Mouse (Mus musculus): Measurements from ENCODE around the gene Dcaf17.

Dcaf17 gene

DNA sequence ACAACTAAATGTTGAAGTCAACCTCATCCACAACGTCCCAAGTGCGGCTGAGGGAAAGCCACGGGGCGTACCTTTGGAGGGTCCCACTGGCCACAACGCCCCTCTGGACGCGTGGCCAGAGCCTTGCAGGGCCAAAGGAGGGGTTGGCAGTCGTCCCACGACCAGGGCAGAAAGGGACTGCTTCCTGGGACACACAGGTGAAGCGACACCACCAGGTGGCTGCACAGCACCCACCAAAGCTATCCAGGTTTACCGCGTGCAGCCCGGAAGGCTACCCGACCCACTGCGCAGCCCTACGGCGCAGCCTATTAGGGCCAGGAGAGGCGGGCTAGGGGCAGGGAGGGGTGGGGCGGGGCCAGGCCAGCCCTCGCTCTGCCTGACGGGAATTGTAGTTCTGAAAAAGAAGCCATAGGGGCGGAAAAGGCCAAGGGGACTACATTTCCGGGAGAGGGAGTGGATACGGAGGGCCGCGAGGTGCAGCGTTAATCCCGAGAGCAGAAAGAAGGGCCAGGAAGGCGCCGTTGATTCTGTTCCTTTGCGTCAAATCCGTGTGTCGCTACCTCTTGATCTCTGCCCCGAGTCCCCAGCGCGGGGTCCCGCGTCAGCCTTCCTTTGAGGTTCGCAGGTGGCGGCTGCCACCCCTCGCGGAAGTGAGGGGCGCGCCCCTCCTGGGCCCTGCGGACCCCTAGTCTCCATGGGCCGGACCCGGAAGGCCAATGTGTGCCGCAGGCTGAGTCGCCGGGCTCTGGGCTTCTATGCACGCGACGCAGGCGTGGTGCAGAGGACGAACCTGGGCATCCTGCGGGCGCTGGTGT, at the start of gene Dcaf17, which contains the start of gene Mettl8:
Gene Dcaf17, plus strand, starts transcription at position 29 of the 815 bp plus-strand sequence.
Gene Mettl8, minus strand, starts transcription at position 284 of the 815 bp plus-strand sequence.
- DNase-seq (ENCODE audit: low spot score in 2 of 2) = peak; percentile 66 to 86

DNA sequence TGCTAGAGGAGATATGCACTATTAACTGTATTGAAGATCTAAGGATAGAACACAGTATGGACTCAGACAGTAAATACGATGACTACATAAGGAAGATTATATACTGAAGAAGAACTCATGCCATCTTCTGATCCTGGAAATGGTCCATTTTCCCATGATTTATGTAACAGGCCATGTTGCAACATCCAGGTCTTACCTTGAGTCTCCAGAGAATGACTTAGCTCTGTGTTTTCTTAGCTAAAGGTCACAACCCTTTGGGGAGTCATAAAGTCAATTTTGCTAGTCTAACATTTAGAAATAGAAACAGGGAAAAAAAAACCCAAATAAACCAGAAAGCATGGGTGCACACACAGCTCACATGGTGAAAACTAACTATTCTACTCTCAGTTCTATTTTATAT, 43.3 kb upstream of the Dcaf17 start:
- no peak for DNase-seq (ENCODE audit: low spot score in 2 of 2)

DNA sequence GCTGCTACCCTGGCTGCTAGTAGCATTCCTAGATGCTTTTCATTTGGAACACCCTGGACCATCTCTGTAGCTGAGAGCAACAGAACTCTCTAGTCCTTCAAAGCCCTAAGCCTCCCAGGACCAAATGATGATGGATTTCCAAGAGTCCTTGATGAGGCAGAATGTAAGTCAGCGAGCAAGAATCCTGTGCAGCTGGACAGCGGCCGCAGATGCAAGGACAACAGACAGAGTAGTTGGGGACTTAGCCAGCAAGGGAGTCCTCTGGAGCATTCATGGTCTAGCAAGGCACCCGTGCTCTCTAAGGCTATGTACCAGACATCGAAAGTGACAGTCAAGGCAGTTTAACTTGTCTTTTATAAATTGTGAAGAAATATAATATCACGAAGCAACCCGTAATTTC, 41.6 kb upstream of the Dcaf17 start:
- no peak for DNase-seq (ENCODE audit: low spot score in 2 of 2)

DNA sequence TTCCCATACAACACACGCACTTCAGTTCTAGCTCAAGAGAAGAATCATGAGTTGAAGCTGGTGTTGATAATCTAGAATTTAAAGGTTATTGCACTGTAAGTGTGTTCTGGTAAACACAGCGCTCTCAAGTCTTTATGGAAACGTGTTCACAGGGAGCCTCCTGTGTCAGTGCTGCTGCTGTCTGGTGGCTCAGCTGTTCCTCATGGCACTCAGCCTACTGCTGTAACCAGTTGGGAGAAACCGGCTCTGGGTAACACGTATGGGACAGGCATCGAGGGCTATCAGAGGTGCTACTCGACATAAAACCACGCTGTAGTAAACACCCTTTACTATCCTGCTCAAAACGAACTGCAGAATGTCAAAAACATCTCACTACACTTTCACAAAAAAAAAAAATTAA, 35.9 kb upstream of the Dcaf17 start:
- peak in 1 of 2 experiments; percentile 40 for DNase-seq (ENCODE audit: low spot score in 2 of 2)

DNA sequence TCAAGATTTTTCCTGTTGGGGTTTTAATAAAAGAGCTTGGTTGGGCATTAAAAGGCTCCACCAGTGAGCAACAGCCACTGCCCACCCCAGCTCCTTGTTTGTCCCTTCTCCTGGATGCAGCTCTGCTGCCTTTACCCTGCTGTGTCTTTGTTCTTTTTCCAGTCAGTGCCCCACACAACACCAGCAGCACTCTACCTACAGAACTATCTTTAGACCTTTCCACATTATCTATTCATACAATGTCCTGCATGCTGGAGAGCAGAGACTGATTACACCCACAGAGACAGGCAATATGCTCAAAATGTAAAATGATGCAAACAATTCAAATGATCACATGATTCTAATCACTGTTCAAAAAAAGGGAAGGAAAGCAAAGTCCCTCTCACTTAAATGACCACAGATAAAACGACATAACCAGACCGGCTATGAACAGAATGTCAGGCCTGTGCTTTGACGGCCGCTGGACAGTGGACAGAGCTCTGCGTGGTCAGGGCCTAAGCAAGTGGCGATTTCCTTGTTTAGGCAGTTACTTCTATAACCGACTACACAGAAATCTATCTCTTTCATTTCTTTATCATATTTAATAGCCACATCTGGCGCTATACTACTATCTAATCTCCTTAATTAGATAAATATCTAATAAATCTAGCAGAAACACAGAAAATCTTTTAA, 35.3 kb upstream of the Dcaf17 start:
- DNase-seq (ENCODE audit: low spot score in 2 of 2) = no peak

DNA sequence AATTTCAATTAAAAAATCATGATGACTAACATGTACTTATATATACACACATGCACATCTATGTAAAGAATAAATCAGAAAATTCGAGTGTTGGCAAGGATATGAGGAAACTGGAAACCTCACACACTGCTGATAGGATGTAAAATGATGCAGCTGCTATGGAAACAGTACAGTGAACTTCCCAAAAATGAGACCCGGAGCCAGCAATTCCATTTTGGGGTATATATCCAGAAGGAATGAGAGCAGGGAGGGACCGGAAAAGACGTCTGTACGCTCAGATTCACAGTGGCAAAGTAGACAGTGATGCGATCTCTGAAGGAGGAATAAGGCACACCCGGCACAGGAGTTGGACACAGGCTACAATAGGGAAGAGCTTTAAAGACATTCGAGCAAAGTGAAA, 34.5 kb upstream of the Dcaf17 start:
- DNase-seq (ENCODE audit: low spot score in 2 of 2) = no peak

DNA sequence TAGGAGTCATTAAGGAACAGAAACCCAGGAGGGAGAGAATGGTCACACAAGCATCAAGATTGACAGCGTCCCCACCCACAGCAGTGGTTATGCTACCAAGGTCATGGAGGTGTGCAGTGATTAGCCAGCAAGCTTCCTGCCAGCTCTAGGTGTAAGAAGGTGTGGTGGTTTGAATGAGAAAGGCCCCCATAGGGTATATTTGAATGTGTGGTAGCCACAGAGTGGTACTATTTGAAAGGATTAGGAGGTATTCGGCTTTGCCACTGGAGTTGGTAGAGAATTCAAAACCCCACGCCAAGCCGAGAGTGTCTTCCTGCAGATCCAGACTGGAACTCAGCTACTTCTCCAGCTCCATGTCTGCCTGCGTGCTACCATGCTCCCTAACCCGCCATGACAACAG, 32.1 kb upstream of the Dcaf17 start:
- DNase-seq (ENCODE audit: low spot score in 2 of 2) = no peak

DNA sequence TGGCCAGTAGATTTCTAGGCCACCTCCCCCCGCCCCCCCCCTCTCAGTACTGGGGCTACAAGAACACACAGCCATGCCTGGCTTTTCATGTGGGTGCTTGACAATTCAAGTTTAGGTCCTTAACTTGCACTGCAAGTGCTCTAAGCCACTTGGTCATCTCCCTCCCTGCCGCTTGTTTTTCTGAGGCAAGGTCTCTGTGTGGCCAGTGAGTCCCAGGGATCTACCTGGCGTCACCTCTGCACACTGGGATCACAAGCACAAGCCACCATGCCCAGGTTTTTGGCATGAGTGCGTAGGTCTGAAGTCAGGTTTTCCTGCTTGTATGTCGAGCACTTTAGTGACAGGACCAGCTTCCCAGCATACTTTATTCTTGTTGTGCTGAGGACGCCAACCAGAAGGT, 31.1 kb upstream of the Dcaf17 start:
- DNase-seq (ENCODE audit: low spot score in 2 of 2) = no peak

DNA sequence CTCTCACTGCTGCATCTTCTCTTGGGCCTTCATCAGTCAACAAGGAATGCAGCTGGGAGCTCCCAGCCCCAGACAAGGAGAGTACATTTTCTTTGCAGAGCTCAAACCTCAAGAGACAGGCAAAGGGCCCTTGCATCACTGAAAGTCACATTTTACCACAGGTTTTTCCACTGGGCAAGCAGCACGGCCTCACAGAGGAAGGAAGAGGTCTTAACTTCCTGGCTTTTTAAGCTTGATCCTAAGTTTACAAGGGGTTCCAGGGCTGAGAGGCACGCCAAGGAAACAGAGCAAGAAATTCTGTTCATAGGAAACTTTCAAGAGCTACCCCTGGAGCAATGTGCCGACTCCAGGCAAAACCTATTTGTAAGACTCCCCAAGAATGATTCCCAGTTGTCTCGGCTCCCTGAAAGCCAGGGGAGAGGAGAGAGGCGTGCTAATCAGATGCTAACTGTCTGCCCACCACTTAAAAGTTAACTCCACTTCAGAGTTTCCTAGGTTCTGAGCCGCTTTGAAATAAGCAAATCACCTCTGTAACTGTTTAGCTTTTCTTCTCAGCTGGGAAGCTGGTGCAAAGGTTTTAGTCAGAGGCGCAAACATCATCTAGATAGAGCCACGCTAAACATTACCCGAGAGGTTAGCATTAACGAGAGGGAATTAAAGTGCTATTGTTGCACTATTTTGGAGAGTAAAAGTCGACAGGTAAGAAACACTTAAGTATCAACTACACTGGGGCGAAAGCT, 29.4 kb upstream of the Dcaf17 start:
- no peak for DNase-seq (ENCODE audit: low spot score in 2 of 2)

DNA sequence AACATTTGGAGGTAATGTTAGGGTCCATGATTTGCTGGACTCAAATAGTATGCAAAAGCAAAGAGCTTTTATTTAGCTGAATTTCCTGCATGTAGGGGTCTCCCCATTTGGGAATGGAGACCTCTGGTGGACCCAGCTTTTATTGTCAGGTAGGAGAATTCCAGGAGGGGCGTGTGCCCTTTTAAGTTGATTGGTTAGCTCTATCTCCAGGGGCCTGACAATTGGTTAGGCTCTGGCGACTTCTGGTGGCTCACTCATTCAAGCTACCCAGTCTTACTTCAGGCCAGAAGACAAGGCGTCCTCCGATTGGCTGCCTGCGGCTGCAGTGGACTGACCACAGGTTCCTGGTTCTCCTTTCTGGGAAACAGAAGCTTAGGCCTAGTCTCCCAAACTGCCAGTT, 28.3 kb upstream of the Dcaf17 start:
- DNase-seq (ENCODE audit: low spot score in 2 of 2) = no peak

DNA sequence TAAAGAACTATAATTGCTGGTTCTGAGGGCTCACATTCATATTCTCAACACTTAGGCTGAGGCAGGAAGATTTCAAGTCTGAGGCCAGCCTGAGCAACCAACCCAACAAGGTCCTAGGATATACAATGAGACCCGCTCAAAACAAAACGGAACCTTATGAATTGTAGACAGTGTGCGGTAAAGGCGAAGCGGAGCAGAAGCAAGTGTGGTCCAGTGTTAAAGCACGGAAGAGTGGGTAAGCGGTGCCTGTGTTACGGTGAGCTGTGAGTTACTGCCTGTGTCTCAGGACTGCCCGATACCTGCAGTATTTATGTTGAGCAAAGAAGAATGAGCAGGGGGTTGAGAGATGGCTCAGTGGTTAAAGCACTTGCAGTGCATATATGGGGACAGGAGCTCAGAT, 27.5 kb upstream of the Dcaf17 start:
- no peak for DNase-seq (ENCODE audit: low spot score in 2 of 2)

DNA sequence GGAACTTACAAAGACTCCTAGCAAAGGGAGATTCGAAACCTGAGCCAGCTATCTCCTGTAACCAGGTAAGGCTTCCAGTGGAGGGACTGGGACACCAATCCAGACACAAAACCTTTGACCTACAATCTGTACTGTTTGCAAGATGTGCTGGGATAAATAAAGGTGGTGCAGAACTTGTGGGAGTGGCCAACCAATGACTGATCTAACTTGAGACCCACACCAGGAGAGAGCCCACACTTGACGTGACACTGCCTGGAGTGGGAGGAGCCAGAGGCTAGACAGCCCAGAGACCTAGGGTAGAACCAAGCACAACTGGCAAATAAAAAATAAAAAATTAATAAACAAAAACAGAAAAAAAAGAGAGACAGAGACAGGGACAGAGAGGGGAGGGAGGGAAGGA, 24.5 kb upstream of the Dcaf17 start:
- no peak for DNase-seq (ENCODE audit: low spot score in 2 of 2)

DNA sequence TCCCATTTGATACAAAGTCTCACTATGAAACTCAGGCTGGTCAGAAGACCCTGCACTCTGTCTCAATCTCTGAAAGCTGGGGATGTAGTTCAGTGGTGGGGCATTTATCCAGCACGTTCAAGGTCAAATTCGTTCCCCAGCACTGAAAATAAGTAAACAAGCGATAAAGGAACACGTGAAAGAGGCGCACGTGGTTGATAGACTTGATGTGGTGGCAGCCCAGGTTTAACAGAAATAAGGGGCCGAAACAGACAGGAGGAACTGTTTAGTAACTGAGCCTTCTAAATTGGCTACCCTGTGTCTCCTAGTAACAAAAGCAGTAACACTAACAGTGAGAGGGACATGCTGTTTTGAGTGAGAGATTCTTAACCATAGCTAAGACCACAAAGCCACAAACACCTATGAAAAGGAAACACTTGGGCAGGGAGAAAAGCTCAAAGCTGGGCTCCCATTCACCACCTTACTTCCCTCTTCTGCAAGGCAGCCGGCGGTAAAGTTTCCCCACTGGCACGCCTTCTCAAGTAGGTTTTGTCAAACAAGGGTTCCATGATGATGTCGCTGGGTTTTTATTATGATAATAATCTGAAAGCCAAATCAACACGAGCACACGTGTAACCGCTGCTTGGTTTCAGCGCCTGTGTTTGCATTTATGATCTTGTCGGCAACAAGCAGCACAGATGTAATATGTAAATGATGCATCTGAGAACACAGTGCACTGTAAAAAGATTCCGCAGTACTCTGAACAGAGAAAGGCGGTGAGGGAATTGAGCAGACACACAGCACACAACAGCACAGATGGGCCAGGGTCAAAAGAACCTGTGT, 22.9 kb upstream of the Dcaf17 start:
- no peak for DNase-seq (ENCODE audit: low spot score in 2 of 2)

DNA sequence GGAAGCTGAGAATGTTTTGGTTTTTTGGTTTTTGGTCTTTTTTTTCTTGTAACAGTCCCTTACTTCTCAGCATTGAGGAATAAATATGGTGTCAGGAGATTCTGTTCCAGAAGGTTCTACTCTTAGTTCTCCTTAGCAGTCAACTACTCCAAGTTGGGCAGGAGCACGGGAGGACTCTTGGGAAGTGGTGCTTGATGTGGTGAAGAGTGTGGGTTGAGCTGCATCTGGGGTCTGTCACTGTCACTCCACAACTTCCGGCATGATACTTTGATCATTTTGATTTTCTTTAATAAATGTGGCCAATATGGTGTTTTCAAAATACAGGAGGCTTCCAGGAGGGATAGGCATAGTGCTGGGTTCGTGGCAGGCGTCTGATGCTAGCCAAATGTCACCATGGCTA, 22.1 kb upstream of the Dcaf17 start:
- no peak for DNase-seq (ENCODE audit: low spot score in 2 of 2)

DNA sequence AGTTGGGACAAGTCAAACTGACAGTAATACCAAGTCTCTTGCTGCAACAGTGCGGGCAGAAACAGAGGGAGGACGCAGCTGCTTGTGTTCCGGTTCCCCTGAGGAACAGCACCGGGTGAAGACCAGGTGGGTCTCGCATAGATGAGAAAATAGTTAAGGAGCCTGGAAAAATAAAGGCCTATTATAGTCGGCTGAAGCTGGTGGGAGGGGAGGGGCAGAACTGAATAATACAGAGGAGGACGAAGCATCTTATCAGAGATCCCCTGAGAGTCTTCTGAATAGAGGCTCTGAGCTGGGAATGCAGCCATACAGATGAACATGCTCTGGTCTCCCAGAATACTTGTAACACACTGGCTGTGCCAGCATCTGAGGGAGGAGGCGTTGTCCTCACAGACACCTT, 21.1 kb upstream of the Dcaf17 start:
- DNase-seq (ENCODE audit: low spot score in 2 of 2) = no peak

DNA sequence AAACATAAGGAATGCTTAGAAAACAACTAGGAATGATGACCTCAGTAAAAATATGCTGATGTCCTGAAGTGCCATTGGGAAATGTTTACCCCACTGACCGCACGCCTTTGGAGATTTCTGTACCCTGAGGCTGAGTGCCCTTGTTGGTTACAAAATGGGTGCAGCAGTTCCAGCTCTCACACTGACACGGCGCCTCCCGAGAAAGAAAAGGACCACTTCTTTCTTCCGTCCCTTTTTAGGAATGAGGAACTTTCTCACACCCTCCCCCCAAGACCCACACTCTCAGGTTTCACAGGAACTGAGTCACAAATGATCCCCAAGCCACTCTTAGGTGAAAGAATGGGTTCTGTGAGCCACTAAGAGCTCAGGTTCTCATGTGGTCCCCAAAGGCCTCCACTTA, 17.7 kb upstream of the Dcaf17 start:
- DNase-seq (ENCODE audit: low spot score in 2 of 2) = no peak

DNA sequence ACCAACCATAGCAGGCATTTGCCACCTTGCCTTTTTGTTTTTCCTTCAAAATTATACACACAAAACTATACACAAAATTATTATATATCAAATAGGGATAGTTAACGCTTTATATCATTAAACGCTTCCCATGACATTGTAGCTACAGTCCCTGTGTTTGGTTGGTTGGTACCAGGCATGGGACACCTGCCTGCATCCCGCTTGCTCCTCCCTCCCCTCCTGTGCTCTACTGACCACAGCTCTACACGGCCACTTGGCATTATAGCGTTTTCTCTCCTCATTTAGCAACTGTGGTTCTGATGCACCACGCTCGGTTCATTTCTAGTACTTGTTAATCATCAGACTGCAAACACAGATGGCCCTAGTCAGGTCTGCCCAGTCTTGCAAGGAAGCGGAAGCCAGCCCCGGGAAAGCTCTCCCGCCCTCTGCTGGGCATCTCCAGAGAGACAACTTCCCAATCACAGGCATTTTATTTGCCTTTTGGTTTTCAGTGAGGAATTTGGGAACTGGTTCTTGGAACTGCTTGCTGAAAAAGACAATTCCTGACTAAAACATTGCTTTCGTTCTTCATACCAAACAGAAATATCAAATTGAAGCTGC, 15.5 kb upstream of the Dcaf17 start:
- peak; percentile 73 to 85 for DNase-seq (ENCODE audit: low spot score in 2 of 2)

DNA sequence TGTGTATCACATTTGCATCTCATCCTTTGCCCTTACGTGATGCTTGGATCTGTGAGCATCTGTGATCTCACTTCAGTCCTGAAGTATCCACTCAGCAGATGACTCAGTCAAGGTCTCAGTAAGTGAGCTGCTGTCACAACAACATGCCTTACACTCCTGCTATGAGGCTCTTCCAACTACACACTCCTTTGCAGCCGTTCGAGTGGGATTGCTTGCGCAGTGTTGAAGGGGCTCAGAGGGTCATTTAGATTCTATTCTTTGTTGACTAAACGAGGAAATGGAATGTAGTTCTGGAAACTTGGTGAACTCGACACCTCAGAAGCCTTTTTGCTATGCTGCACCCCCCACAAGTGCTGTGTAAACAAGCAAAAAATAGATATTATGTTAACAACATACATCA, 9.0 kb upstream of the Dcaf17 start:
- no peak for DNase-seq (ENCODE audit: low spot score in 2 of 2)

DNA sequence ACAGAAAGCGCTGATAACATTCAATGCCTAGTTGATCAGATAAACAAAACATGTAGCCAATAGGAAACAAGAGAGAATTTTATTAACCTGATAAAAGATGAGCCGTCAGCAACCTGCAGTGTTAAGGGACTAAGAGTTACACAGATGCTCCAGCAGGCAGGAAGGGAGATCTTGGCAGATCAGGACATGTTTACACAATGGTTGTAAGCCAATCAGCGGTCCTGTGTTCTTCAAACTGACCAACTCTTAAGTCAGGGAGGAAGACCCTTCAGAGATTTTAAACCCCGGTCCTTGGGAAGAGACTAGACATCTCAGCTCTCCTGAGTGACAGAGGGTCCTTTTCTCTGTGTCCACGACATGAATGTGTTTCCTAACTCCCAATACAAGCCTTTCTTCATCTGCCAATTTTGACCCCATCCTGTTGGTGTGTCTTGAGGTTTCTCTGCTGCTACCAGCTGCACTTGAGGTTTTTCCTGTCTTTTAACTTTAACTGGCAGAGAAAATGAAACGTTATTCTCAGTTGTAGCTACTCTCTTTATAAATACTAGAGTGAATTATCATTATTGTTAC, 8.3 kb upstream of the Dcaf17 start:
- DNase-seq (ENCODE audit: low spot score in 2 of 2) = no peak

DNA sequence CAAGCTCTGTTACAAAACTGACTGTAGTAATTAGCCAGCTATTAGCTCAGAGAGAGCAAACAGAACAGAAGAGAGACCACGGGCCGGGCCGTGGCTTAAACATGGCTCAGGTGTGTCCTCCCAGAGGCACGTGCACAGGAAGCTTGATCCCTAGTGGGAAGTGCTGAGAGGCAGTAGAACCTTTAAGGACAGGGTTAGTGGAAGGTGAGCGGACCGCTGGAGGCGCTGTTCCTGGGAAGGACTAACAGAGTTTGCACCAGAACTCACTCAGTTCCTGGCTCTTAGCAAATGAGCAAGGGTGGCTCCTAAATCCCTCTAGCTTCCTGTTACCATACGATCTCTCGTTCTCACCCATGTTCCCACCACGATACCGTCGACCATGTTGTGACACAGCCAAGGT, 6.2 kb upstream of the Dcaf17 start:
- DNase-seq (ENCODE audit: low spot score in 2 of 2) = no peak

DNA sequence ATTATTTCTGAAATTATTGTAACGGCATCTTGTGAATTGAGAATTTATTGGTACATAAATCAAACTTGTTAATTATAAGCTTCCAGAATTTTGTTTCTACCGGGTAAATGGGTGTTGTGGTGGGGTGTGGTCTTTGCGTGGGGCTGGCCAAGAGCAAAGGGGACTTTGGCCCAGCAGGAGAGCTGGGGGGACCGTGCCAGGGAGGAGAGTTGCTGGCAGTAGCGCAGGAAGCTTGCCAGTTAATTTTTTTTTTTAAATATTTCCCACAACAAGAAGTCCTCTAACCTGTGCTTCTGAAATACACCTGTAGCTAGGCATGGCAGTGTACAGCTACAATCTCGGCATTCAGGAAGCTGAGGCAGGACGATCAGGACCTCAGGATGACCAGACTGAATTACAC, 4.6 kb upstream of the Dcaf17 start:
- DNase-seq (ENCODE audit: low spot score in 2 of 2) = no peak
